Mouse (Mus musculus) testis, adult 2 months (tissue): ENCODE measurements at regions not wholly inside any gene's neighbourhood (a gene's known extent, or its start where the extent isn't known, plus 50 kb on each side); places are given as distances from the start of the nearest gene placed in this dataset.

ENCODE experiments used
- CTCF ChIP-seq: fragments of 200-500 bp; IDR thresholded peaks from 2 replicates; pipeline ENCODE4 v1.5.1; 2012; ENCODE audit warnings: low read depth, mild to moderate bottlenecking, inconsistent platforms, low read length, moderate library complexity; ENCODE audit not compliant: control insufficient read depth, insufficient read depth, insufficient replicate concordance
- POLR2A ChIP-seq: fragments of 200-500 bp; IDR thresholded peaks from 2 replicates; pipeline ENCODE4 v1.6.1; 2012; ENCODE audit warnings: low read depth, mild to moderate bottlenecking, inconsistent platforms, low read length, moderate library complexity; ENCODE audit not compliant: control insufficient read depth

- TF ChIP-seq POLR2A (no peak), CTCF (no peak)
Measured at GRCm38 (mm10) chr3:123852889-123853288, 162.2 kb upstream of the Ndst3 start.
